Mouse (Mus musculus) induced T-regulatory cell, adult 2 months (primary cell): Measurements from ENCODE around the gene Thrap3.

Source experiments
- DNase-seq: peaks from one replicate; pipeline ENCODE4 v3.0.0-alpha.2; 2012; ENCODE audit warnings: low read depth

Thrap3 gene

GRCm38 (mm10) chr4:126202303-126203181 lies at the start of gene Thrap3:
TSS of gene Thrap3 (minus strand) at chr4:126202760.
- peak; percentile 98 for DNase-seq

GRCm38 (mm10) chr4:126251655-126252254 lies 49.2 kb upstream of the Thrap3 start:
- DNase-seq, result peak; percentile 44

DNA sequence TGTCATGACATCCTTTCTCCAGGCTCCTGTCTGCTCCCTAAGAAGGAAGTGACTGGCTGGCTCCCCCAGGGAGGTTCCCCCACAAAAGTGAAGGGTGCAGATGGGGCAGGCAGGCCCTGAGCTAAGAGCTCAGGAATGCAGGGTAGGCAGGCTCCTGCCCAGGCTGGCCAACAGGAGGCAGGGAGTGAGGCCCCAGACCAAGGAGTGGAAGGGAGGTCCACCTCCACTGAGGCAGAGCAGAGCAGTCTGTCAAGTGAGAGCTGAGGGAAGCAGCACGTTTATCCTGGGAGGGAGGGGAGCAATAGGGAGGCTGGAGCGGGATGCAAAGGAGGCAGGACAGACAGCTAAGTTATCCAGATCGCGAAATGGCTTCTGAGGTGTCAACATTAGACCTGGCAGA lies 48.1 kb upstream of the Thrap3 start:
- no peak for DNase-seq

- DNase-seq, result no peak
These were observed 45.8 kb upstream of the Thrap3 start for GRCm38 (mm10) chr4:126248261-126248868.

DNA sequence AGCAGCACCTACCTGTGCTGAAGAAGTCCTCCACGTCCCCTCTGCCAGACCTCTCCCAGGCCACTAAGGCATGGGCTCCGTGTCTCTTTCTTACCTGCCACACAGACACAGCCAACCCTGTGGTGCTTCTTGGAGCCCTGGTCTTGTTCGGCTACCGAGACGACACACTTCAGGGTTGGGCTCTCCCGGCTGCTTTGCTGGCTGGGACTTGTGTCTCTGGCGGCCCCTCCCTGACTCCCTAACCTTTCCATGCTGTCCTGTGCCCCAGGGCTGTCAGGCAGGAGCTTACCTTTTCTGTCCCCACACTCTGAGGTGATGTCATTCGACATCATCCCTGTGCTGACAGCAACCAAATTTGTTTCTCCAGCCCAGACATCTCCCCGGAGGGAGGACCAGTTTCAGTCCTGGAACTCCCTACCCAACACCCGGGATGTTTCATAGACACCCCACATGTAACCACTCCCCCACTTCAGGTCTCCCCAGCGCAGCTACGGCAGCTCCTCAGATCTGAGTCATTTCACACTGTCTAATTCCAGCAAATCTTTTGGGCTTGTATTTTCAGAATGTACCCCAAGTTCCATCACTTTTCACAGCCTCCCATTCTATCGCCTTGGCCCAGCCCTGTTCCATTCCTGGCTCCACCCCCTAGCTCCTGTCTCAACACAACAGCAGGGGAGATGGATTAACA lies 43.8 kb upstream of the Thrap3 start:
- DNase-seq, result no peak

GRCm38 (mm10) chr4:126242510-126242909 lies 40.0 kb upstream of the Thrap3 start:
- DNase-seq, result no peak

DNA sequence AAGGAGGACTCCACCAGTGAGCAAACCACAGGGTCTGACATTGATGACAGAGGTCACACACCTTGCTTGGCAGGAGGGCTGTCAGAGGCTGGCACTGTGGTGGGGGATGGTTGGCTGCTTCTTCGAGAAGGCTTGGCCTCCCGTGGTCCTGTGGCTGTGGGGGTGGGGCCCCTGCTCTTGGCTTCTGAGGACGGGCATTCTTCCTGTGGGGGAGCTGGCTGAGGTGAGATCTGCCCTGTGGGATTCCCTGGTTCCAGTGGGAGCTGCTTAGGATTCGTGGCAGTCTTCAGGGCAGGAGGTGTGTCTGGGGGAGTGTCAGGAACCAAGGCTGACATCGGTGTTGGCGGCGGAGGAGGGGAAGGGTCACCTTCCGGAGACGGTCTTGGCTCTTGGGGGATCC lies 39.4 kb upstream of the Thrap3 start:
- DNase-seq, result no peak

DNA sequence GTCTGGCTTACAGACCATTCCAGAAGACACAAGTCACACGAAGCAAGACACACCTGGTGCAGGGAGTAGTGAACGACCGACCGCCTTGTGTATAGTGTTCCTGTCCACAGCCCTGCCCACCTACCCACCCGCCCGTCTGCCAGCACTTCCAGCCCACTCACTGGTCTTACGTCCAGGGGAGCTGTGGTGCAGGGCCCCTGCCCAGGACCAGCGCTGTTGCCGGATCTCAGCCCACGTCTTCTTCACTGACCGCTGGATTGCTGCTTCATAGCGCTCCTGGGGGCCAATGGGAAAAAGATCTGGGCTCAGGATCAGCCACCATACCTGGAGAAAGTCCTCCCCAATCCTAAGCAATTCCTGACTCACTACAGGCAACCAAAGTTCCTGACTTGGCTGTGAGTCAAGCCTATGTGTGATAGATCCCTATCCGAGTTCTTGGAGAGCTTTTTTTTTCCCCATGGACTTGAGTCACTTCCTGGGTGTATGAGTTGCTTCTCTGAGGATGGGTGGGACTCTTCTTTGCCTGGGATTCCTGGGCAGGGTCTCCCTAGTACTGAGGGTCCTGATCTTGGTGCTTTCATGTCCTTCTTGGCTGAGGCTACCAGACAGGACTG lies 37.4 kb upstream of the Thrap3 start:
- no peak for DNase-seq

- peak; percentile 47 for DNase-seq
These were observed 35.2 kb upstream of the Thrap3 start for GRCm38 (mm10) chr4:126237721-126238242.

- no peak for DNase-seq
These were observed 34.1 kb upstream of the Thrap3 start for GRCm38 (mm10) chr4:126236467-126237280.

DNA sequence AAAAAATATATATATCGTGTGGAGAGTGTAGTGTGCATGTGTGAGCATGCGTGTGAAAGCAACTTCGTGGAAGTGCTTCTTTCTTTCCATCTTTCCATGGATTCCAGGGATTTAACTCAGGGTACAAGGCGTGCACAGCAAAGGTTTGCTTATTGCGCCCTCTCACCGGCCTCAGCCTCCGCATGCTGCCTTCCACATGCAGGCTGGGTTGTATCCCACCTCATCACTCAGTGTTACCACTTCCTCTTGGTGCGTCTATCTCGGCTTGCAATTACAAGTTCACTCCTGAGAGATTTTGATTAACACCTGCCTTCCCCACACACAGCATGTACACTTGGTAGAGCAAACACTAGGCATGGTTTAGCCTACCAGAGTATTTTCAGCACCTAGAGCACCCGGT lies 32.6 kb upstream of the Thrap3 start:
- no peak for DNase-seq

- no peak for DNase-seq
These were observed 32.1 kb upstream of the Thrap3 start for GRCm38 (mm10) chr4:126234496-126235175.

DNA sequence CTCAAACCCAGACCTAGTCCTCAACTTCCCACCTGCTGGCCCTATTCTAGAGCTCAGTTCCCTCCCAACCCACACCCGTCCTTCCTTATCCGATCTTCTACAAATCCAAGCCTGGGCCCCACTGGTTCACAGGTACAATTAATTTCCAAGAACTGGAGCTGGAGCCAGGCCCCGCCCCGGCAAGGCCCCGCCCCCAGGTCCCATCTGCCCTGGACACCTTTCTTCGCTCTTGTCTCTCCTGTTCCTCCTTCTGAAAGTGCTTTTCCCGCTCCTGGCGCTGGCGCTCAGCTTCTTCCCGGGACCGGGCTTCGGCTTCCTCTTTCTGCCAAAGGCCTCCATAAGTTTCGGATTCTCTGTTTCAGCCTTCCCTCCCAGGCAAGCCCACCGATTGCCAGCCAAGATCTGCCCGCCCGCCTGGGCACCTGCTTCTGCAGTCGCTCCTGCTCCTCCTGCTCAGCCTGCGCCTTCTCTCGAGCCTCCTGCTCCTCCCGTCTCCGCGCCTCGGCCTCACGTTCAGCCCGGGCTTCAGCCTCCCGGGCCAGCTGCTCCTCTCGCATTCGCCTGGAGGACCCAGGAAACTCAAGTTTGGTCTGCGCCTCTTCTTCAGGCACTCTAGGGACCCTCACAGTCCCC lies 31.2 kb upstream of the Thrap3 start:
- DNase-seq, result no peak

DNA sequence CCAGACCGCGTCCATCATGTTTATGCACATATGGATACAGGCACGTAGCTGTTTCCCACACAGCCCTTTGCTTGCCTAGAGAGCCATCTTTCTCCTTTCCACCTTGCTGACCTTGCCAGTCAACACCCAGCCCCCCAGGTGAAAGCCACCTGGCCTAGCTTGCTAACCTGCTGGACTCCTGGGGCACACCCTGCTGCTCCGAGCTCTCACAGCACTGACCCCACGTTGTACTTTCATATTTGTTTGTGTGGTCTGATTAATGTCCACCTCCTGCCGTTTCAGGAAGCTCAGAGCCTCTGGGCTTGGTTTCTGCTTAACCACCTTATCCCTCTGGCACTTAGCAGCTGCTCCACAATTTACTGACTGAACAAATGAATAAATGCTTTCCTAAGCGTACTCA lies 27.3 kb upstream of the Thrap3 start:
- DNase-seq, result no peak

- DNase-seq, result no peak
These were observed 25.6 kb upstream of the Thrap3 start for GRCm38 (mm10) chr4:126228144-126228543.

DNA sequence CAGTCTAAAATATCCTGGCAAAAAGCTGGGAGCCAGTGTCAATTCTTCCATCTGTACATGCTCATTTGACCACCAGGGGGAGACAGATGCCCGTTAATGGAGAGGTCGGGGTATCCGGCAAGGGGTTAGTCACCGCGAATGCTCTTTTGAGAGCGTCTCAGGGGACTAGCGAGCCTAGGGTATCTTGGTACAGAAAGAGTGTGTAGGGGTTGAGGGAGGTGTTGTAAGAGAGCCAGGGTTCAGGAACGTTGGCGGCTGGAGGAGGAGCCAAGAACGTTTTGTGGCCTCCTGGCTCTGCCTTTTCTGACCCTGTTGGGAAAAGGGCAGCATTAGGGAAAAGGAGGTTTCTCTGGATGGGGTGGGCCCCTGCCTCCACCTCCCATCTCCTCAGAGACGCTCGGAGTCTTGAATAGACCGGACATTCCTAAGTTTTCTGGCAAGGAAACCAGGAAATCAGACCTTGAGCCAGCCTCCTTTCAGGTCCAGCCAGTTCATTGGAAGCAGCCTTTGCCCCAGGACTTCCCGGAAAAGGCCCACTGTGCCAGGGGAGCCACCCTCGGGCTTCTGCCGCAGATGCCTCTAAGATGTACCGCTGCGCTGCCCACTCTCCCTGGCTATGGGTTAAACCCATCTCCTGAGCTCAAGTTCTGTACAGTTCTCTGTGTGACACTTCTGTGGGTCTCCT lies 24.7 kb upstream of the Thrap3 start:
- peak; percentile 94 for DNase-seq

DNA sequence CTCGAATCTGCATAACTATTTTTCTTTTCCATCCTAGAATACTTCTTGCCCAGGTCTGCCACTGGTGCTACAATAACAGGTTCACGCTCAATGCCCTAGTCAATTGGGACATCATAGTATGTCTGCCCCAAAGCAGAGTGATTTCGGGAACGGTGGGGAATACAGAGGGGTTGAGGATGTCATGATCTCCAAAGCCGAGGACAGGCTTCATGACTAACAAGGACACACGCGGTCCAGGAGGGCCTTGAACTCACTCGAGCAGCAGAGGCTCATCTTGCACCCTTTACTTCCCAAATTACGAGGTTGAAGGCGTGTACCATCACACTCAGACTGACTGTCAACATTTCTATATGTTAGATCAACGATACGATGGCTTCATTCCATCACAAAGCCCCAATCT lies 24.1 kb upstream of the Thrap3 start:
- no peak for DNase-seq

DNA sequence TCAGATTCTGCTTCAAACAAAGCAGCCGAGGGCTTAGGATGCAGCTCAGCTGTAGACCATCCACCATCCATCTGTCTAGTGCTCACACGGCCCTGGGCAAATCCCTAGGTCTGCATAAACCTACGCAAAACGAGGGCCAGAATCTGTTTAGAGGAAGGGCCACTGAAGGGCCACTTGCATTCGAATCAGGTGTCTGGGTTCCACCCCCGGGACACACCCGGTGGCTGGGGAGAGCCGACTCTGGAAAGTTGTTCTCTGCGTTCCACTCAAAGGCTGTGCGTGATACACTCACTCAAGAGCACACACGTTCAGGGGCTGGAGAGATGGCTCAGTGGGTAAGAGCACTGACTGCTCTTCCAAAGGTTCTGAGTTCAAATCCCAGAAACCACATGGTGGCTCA lies 20.1 kb upstream of the Thrap3 start:
- DNase-seq, result no peak

- no peak for DNase-seq
These were observed 17.5 kb upstream of the Thrap3 start for GRCm38 (mm10) chr4:126220045-126220444.
